Mouse (Mus musculus) 416B (cell line): ENCODE results near the gene Kcnn1.

Experiments used
- DNase-seq: peaks from one replicate; pipeline ENCODE4 v3.0.0; 2011; ENCODE audit warnings: low read depth

Kcnn1 gene

DNA sequence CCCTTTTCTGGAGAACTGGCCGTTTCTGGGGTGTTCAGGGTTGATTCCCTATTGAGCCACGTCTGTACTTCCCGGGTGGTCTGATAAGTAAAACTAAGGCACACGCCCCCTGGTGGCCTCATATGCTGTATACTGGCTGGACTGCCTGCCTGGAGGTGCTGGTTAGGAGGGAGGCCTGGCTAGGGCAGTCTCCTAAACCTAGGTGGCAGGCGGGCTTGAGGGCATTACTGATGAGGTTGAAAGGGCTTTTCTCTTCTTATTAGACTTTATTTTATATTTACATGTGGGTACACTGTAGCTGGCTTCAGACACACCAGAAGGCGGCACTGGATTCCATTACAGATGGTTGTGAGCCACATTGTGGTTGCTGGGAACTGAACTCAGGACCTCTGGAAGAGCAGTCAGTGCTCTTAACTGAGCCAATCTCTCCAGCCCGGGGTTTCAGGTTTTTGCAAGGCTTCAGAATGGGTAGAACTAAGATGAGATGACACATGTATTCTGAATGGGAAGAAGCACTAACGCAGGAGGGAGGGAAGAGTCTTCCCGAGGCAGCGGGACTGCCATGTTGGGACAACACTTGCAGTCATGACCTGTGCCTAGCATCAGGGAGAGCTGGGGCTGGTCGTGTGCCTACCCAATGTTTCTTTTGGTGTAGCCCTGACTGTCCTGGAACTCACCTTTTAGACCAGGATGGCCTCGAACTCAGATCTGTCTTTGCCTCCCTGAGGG is 30.8 kb upstream of the Kcnn1 start:
- peak; percentile 82 for DNase-seq

DNA sequence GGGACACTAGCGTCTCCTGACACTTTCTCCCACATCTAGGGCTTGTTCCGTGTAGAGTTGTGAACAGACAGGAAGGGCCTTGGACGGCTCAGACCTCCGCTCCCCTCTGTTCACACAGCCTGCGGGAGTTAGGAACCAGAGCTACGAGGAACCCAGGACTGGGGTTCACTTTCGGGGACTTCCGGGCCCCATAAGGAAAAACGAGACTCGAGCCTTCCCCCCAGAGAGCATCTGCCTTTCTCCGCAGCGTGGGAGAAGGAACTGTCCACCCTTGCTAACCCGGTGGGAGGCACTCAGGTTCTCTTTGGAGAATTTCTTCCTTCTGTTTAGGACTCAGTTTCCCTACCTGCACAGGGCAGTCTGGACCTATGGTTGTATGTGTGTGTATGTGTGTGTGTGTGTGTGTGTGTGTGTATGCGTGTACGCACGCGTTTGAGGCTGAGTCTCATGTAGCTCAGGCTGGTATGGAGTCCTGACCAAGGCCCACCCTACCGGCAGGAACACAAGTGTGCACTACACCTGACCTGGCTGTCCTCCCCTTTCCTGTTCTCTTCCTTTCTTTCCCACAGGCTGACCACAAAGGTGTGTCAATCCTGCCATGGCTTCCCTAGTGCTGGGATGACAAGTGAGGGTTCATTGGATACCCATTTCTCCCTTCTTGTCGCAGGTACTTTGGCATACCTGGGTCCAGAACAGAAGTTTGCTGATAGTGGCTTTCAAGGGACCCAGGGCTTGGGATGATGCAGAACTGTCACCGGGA is 30.0 kb upstream of the Kcnn1 start:
- no peak for DNase-seq

DNA sequence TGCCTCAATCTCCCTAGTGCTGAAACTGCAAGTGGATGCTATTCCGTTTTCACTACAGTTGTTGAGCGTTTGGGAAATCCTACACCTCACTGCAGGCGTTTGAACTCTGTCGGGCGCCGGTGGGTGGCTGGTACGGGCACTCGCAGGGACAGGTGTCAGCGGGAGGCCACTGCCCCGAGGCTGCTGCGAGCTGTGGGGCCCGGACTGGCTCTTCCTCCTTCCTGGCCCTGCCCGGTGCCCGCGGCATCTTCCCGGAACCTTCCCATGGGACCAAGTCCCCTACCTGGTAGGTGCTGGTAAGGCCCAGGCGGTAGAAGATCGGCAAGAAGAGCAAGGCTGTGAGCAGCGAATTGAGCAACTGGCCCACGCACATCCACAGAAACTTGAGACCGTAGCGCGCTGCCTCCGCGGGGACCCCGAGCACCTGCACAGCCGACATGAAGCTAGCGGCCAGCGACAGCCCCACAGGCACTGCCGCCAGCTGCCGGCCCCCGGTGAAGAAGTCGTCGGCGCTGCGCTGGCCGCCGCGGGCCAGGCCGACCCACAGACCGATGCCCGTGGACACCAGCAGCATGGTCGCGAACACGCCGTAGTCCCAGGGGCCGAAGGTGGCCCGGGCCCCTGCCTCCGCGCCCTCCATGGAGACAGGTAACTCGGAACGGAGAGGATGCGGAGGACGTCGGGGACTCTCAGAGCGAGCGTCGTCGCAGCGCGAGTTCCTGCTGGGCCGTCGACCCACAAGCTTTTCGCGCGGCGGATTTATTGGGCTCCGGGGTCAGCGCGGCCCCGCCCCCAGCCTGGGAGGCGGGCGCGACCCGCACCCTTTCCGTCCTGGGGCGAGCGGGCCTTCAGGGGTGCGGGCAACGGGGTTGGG is 29.2 kb upstream of the Kcnn1 start, which contains the start of gene Slc5a5:
Gene Slc5a5 (minus strand): TSS at position 736 of the 874 bp plus-strand sequence.
- DNase-seq = no peak

DNA sequence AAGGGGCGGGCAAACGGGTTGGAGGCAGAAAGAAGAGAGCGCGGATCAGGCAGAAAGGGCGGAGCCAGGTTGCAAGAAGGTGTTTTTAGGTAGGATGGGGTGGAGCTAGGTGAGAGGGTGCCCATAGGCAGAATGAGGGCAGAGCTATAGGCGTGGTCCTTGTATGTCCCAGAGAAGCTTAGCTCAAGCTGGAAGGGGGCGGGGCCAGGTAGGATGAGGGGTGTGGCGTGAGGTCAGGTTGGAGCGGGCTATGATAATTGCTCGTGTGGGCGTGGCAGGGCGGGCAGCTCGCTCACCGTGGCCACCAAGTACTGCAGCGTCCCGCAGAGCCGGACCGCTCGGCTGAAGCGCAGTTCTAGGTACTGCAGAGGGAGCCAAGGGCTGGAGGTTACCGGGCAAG is 28.3 kb upstream of the Kcnn1 start:
- DNase-seq = no peak

- DNase-seq = no peak
Observed at GRCm38 (mm10) chr8:70890656-70891055, 27.6 kb upstream of the Kcnn1 start.

GRCm38 (mm10) chr8:70887669-70888068 is 24.6 kb upstream of the Kcnn1 start:
- DNase-seq = no peak

GRCm38 (mm10) chr8:70885612-70886011 is 22.6 kb upstream of the Kcnn1 start:
- DNase-seq = no peak

GRCm38 (mm10) chr8:70884683-70885082 is 21.6 kb upstream of the Kcnn1 start:
- peak; percentile 52 for DNase-seq

DNA sequence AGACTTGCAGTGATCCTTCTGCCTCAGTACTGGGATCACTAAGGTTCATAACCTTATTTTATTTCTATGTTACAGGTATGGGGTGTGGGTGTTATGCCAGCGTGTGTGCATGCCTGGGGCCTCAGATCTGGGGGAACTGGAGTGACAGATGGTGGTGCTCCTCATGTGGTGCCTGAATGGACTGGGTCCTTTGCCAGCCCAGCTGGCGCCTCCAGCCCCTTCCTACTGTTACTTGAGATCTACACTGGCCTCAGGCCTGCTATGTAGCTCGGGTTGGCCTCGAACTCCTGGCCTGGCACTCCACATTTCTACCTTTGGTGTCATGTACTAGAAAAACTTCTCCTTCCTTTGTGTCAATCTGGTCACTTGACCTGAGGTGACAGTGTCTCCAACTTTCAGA is 21.1 kb upstream of the Kcnn1 start:
- DNase-seq = no peak

DNA sequence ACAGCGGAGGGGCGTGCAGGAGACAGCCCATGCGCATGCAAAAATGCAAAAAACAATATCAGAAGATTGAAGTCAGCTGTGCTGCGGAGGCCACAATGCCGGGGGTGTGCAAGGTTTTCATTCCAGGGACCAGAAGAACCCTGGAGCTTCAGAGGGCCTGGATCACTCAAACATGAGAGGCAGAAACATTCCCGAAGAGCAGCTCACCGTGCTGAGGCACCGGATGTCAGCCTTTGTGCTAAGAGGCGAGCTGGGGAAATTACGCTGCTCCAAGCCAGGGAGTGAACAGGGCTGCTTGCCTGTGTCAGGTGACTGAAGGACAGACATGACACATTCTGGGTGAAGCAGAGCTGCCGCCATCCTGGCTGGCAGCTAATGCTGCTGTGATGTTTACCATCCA is 17.5 kb upstream of the Kcnn1 start:
- DNase-seq = no peak

- DNase-seq = no peak
Observed at GRCm38 (mm10) chr8:70880126-70880525, 17.1 kb upstream of the Kcnn1 start.

DNA sequence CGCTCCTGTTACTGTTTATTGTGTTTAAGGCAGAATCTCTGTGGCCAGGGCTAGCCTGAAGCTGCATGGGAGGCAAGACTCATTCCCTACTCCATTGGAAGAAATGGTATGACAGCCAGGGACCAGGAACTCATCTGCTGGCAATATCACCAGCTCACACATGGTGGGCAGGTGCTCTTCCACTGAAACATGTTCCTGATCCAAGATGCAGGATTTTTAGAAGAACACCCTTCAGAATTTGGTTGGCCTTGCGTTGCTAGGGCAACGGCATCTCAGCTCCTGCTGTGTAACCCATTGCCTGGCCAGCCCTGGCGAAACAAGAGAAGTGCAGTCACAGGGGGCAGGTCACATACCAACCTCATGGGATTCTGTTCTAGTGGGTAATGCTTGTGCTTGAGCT is 16.4 kb upstream of the Kcnn1 start:
- DNase-seq = no peak

- DNase-seq = no peak
Observed at GRCm38 (mm10) chr8:70878178-70878577, 15.1 kb upstream of the Kcnn1 start.

DNA sequence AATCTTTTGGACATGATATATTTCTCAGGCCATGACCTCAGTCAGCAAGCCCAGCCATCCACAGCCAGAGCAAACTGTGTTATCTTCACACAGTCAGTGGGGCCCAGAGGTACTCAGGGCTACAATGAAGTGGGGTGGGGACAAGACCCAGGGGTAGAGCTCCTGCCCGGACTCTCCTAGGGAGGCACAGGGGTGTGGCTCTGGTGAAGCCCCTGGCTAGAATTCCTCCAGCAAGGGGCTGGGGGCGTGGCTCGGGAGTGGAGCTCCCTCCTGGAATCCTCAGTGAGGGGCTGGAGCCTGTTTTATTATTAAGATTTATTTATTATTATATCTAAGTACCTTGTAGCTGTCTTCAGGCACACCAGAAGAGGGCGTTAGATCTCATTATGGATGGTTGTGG is 13.3 kb upstream of the Kcnn1 start:
- DNase-seq = no peak

- DNase-seq = no peak
Observed at GRCm38 (mm10) chr8:70874441-70874840, 11.4 kb upstream of the Kcnn1 start.

DNA sequence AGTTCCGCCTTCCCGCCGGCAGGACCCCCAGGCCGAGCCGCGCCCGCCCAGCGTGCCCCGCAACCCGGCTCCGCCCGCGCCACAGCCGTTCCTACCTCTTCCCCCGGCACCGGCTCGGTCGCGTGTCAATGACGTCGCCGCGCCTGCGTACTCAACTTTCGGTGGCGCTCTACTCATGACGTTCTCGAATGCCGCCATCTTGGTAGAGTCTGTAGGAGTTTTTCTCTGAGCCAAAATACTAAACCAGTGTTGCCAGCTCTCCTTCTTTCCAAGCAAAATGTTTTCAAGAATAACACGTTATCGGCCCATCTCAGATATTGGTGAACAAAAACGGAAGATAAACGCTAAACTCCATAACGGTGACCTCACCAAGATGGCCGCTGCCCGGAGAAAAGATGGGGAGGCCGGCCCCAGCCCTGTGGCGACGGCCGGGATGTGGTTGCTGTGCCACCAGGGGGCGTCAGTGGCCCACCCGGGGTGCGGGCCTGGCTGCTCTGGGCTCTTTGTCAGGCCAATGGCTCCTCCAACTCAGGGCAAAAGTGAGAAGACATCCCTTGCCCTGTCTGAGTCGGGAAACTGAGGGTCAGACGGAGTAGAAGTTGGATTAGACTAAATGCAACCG is 10.4 kb upstream of the Kcnn1 start, which contains the start of gene Ccdc124:
Gene Ccdc124 (minus strand): TSS at position 572 of the 622 bp plus-strand sequence.
- peak; percentile 97 for DNase-seq

- peak; percentile 60 for DNase-seq
Observed at GRCm38 (mm10) chr8:70872643-70873363, 9.7 kb upstream of the Kcnn1 start.

DNA sequence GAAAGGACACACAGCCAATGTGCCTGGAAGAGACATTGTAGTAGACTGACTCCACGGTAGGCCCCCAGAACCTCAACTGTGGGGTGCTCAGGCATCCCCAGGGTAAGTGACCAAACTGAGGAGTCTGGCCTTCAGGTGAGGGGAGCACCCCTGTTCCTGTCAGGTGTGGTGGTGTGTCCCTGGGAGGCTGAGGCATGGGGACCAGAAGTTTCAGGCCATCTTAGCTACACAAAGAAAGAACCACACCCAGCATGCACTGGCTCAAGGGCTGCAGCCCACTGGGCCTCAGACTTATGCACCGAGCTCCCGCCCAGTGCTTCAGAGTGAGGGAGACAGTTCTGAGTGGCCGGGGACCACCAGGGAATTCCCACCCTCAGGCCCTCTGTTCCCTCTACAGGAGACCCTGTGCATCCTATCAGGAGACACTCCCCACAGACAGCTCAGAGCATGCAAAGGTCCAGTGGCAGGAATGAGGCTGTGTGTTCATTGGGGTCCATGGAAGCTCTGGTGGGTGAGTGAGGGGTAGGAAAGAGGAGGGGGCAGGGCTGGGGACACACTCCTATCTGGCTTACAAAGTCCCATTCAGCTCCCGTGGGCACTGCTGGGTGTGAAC is 8.2 kb upstream of the Kcnn1 start:
- DNase-seq = no peak

DNA sequence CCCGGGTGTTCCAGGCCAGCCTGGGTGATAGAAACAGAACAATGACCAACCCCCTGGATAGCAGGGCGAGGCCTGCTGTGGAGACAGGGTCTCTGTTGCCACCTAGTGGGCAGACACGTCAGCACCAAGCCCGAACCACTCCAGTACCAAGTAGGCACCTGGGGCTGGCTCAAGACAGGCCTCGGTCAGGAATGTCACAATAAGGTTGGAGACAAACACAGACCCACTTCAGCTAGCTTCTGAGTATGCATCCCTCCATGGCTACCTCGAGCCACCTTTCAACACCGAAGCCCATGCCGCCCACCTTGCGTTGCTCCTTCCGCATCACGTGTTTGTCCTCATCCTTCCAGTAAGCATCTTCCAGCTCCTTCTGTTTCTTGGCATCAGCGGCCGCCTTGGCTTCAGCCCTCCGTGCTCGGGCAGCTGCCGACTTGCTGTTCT is 6.6 kb upstream of the Kcnn1 start:
- DNase-seq = peak; percentile 82

DNA sequence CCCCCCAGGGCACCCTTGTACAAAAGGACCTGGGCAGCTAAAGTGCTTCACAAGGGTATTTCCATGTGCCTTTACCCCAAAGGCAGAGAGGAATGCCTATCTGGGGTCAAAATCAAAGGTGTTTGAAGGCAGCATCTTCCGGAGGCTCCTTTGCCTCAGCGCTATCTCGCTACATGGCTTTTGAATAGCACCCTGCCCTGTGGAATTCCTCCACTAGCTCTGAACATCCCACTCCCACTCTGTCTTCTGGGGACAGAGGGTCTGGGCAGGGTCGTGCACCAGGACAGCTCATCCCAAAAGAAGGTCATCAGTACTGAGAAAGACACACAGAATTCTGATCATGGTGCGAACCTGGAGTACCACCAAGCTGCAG is 6.1 kb upstream of the Kcnn1 start:
- DNase-seq = no peak
